Mouse (Mus musculus): ENCODE data around the gene Tnfaip1. TPM values are rescaled to one million over a fixed set of nuclear protein-coding genes. Genes with fewer than 3 reads are reported as not detected.

Gene Tnfaip1
- polyA plus RNA-seq, 1 experiment from 2014 or later, result 58.4 TPM

GRCm38 (mm10) chr11:78531046-78531445 lies 5.1 kb downstream of the Tnfaip1 start:
- DNase-seq (no peak), ATAC-seq (ENCODE audit: low FRiP score, low TSS enrichment) (no peak)
- H3K9me3 ChIP-seq (ENCODE audit: control insufficient read depth, low read length), result no peaks in the 10 kb centered on the region
- no peak overlapping the region for H3K4me3 ChIP-seq (replicated peaks; ENCODE audit: low read depth, low read length)
- peaks cover 43% of the 10 kb centered on the region for H3K36me3 ChIP-seq (ENCODE audit: control insufficient read depth, insufficient read depth, low read length)
- no peaks in the 10 kb centered on the region for H3K27me3 ChIP-seq (ENCODE audit: control insufficient read depth, insufficient read depth, low read length)
- H3K4me2 ChIP-seq (ENCODE audit: low read length), result no peak overlapping the region
- WGBS, result 87% methylated on average over 6 of the region's 6 CpGs
- no peak overlapping the region for H3K27ac ChIP-seq (replicated peaks; ENCODE audit: low read depth, low read length)
- peaks cover 13% of the 10 kb centered on the region for H3K4me1 ChIP-seq (ENCODE audit: control insufficient read depth, insufficient read depth, low read length)
- no peak overlapping the region for H3K9ac ChIP-seq (replicated peaks; ENCODE audit: low read length)

GRCm38 (mm10) chr11:78530001-78530400 lies 6.1 kb downstream of the Tnfaip1 start:
- H3K9ac ChIP-seq (replicated peaks; ENCODE audit: low read length), result no peak overlapping the region
- no peaks in the 10 kb centered on the region for H3K27me3 ChIP-seq (ENCODE audit: control insufficient read depth, insufficient read depth, low read length)
- H3K36me3 ChIP-seq (ENCODE audit: control insufficient read depth, insufficient read depth, low read length), result peaks cover 54% of the 10 kb centered on the region
- no peak for DNase-seq
- no peak overlapping the region for H3K27ac ChIP-seq (replicated peaks; ENCODE audit: low read depth, low read length)
- WGBS, result 94% methylated on average over 12 of the region's 12 CpGs
- H3K4me1 ChIP-seq (ENCODE audit: control insufficient read depth, insufficient read depth, low read length), result peaks cover 8% of the 10 kb centered on the region
- no peak overlapping the region for H3K4me3 ChIP-seq (replicated peaks; ENCODE audit: low read depth, low read length)
- ATAC-seq (ENCODE audit: low FRiP score, low TSS enrichment), result no peak
- H3K4me2 ChIP-seq (ENCODE audit: low read length), result no peak overlapping the region
- no peaks in the 10 kb centered on the region for H3K9me3 ChIP-seq (ENCODE audit: control insufficient read depth, low read length)

GRCm38 (mm10) chr11:78528714-78529113 lies 7.4 kb downstream of the Tnfaip1 start:
- H3K4me1 ChIP-seq (ENCODE audit: control insufficient read depth, insufficient read depth, low read length), result no peaks in the 10 kb centered on the region
- DNase-seq, result no peak
- no peak overlapping the region for H3K27ac ChIP-seq (replicated peaks; ENCODE audit: low read depth, low read length)
- H3K9me3 ChIP-seq (ENCODE audit: control insufficient read depth, low read length), result no peaks in the 10 kb centered on the region
- no peak overlapping the region for H3K4me2 ChIP-seq (ENCODE audit: low read length)
- peaks cover 67% of the 10 kb centered on the region for H3K36me3 ChIP-seq (ENCODE audit: control insufficient read depth, insufficient read depth, low read length)
- no peak overlapping the region for H3K9ac ChIP-seq (replicated peaks; ENCODE audit: low read length)
- 80% methylated on average over 9 of the region's 9 CpGs for WGBS
- no peak overlapping the region for H3K4me3 ChIP-seq (replicated peaks; ENCODE audit: low read depth, low read length)
- ATAC-seq (ENCODE audit: low FRiP score, low TSS enrichment), result no peak
- no peaks in the 10 kb centered on the region for H3K27me3 ChIP-seq (ENCODE audit: control insufficient read depth, insufficient read depth, low read length)

GRCm38 (mm10) chr11:78524838-78525237 lies 11.3 kb downstream of the Tnfaip1 start:
- WGBS, result 82% methylated on average over 2 of the region's 2 CpGs
- peaks cover 98% of the 10 kb centered on the region for H3K36me3 ChIP-seq (ENCODE audit: control insufficient read depth, insufficient read depth, low read length)
- no peak for DNase-seq

GRCm38 (mm10) chr11:78523241-78523955 lies 12.7 kb downstream of the Tnfaip1 start:
- no peak overlapping the region for H3K4me3 ChIP-seq (replicated peaks; ENCODE audit: low read depth, low read length)
- DNase-seq (peak; percentile 29), ATAC-seq (ENCODE audit: low FRiP score, low TSS enrichment) (no peak)
- no peak overlapping the region for H3K27ac ChIP-seq (replicated peaks; ENCODE audit: low read depth, low read length)
- 80% methylated on average over 9 of the region's 9 CpGs for WGBS
- H3K9me3 ChIP-seq (ENCODE audit: control insufficient read depth, low read length), result no peaks in the 10 kb centered on the region
- H3K9ac ChIP-seq (replicated peaks; ENCODE audit: low read length), result no peak overlapping the region
- H3K4me2 ChIP-seq (ENCODE audit: low read length), result no peak overlapping the region
- no peaks in the 10 kb centered on the region for H3K4me1 ChIP-seq (ENCODE audit: control insufficient read depth, insufficient read depth, low read length)
- peaks cover 99% of the 10 kb centered on the region for H3K36me3 ChIP-seq (ENCODE audit: control insufficient read depth, insufficient read depth, low read length)
- no peaks in the 10 kb centered on the region for H3K27me3 ChIP-seq (ENCODE audit: control insufficient read depth, insufficient read depth, low read length)

More at GRCm38 (mm10) chr11:78524838-78525237, 11.3 kb downstream of the Tnfaip1 start:
- H3K4me2 ChIP-seq (ENCODE audit: low read length), result no peak overlapping the region
- no peaks in the 10 kb centered on the region for H3K9me3 ChIP-seq (ENCODE audit: control insufficient read depth, low read length)
- H3K27me3 ChIP-seq (ENCODE audit: control insufficient read depth, insufficient read depth, low read length), result no peaks in the 10 kb centered on the region
- no peak overlapping the region for H3K9ac ChIP-seq (replicated peaks; ENCODE audit: low read length)
- H3K27ac ChIP-seq (replicated peaks; ENCODE audit: low read depth, low read length), result no peak overlapping the region
- H3K4me3 ChIP-seq (replicated peaks; ENCODE audit: low read depth, low read length), result no peak overlapping the region
- H3K4me1 ChIP-seq (ENCODE audit: control insufficient read depth, insufficient read depth, low read length), result no peaks in the 10 kb centered on the region
- no peak for ATAC-seq (ENCODE audit: low FRiP score, low TSS enrichment)

- no peaks in the 10 kb centered on the region for H3K27me3 ChIP-seq (ENCODE audit: control insufficient read depth, insufficient read depth, low read length)
- 98% methylated on average over 1 of the region's 1 CpGs for WGBS
- H3K4me3 ChIP-seq (replicated peaks; ENCODE audit: low read depth, low read length), result no peak overlapping the region
- H3K4me1 ChIP-seq (ENCODE audit: control insufficient read depth, insufficient read depth, low read length), result no peaks in the 10 kb centered on the region
- no peak overlapping the region for H3K4me2 ChIP-seq (ENCODE audit: low read length)
- no peaks in the 10 kb centered on the region for H3K9me3 ChIP-seq (ENCODE audit: control insufficient read depth, low read length)
- DNase-seq, result peak; percentile 37
- no peak for ATAC-seq (ENCODE audit: low FRiP score, low TSS enrichment)
- H3K36me3 ChIP-seq (ENCODE audit: control insufficient read depth, insufficient read depth, low read length), result peaks cover 100% of the 10 kb centered on the region
- no peak overlapping the region for H3K27ac ChIP-seq (replicated peaks; ENCODE audit: low read depth, low read length)
- H3K9ac ChIP-seq (replicated peaks; ENCODE audit: low read length), result no peak overlapping the region
Measured at GRCm38 (mm10) chr11:78522481-78522997, 13.6 kb downstream of the Tnfaip1 start.

- Histone ChIP-seq H3K9me3 (ENCODE audit: control insufficient read depth, low read length) (no peaks in the 10 kb centered on the region), H3K9ac (replicated peaks; ENCODE audit: low read length) (no peak overlapping the region), H3K27ac (replicated peaks; ENCODE audit: low read depth, low read length) (no peak overlapping the region), H3K36me3 (ENCODE audit: control insufficient read depth, insufficient read depth, low read length) (peaks cover 96% of the 10 kb centered on the region), H3K4me1 (ENCODE audit: control insufficient read depth, insufficient read depth, low read length) (no peaks in the 10 kb centered on the region), H3K27me3 (ENCODE audit: control insufficient read depth, insufficient read depth, low read length) (no peaks in the 10 kb centered on the region), H3K4me2 (ENCODE audit: low read length) (no peak overlapping the region), H3K4me3 (replicated peaks; ENCODE audit: low read depth, low read length) (no peak overlapping the region)
- no peak for DNase-seq
- ATAC-seq (ENCODE audit: low FRiP score, low TSS enrichment), result no peak
- WGBS, result 94% methylated on average over 3 of the region's 3 CpGs
Measured at GRCm38 (mm10) chr11:78521880-78522279, 14.3 kb downstream of the Tnfaip1 start.

- DNase-seq (no peak), ATAC-seq (ENCODE audit: low FRiP score, low TSS enrichment) (no peak)
- no peak overlapping the region for H3K4me2 ChIP-seq (ENCODE audit: low read length)
- H3K36me3 ChIP-seq (ENCODE audit: control insufficient read depth, insufficient read depth, low read length), result peaks cover 94% of the 10 kb centered on the region
- 86% methylated on average over 10 of the region's 10 CpGs for WGBS
- H3K27ac ChIP-seq (replicated peaks; ENCODE audit: low read depth, low read length), result no peak overlapping the region
- H3K9ac ChIP-seq (replicated peaks; ENCODE audit: low read length), result no peak overlapping the region
- H3K4me1 ChIP-seq (ENCODE audit: control insufficient read depth, insufficient read depth, low read length), result no peaks in the 10 kb centered on the region
- H3K27me3 ChIP-seq (ENCODE audit: control insufficient read depth, insufficient read depth, low read length), result no peaks in the 10 kb centered on the region
- H3K9me3 ChIP-seq (ENCODE audit: control insufficient read depth, low read length), result no peaks in the 10 kb centered on the region
- H3K4me3 ChIP-seq (replicated peaks; ENCODE audit: low read depth, low read length), result no peak overlapping the region
Measured at GRCm38 (mm10) chr11:78518931-78519330, 17.2 kb downstream of the Tnfaip1 start.

Measured in midbrain, embryonic 14.5 days (tissue).